Mouse (Mus musculus) limb, embryonic 15.5 days (tissue): ENCODE measurements around the gene Wdr41. TPM values are rescaled to one million over a fixed set of nuclear protein-coding genes. Genes with fewer than 3 reads are reported as not detected.

Experiments
- polyA plus RNA-seq: library from polyadenylated mRNA; unstranded; fragments of >200 nt; fragmentation: Nextera tagmentation; extraction: Ambion mirVana; gene quantifications from 2 replicates; pipeline ENCODE4 v1.2.1, GENCODE M21; 2015

Gene Wdr41
- polyA plus RNA-seq, 1 experiment from 2014 or later: 22.4 TPM

Other genes starting within 250 kb of the Wdr41 start
- 194 and 208 TPM in 2 replicates for gene Tbca, start 187.4 kb upstream of the Wdr41 start, polyA plus RNA-seq
- not detected in 2 replicates for gene Otp, start 100.7 kb upstream of the Wdr41 start, polyA plus RNA-seq